Mouse (Mus musculus) right cerebral cortex, postnatal 36 days (tissue): ENCODE results near the gene Aamp.
A peak's percentile ranks its signal among the peaks of the same experiment; 100 is the strongest.

Source experiments
- DNase-seq, 2 experiments: peaks; one replicate each; pipeline ENCODE4 v3.0.0; 2022; ENCODE audit warnings: low spot score in 2 of 2, mixed read lengths in 1 of 2

Aamp gene

DNA sequence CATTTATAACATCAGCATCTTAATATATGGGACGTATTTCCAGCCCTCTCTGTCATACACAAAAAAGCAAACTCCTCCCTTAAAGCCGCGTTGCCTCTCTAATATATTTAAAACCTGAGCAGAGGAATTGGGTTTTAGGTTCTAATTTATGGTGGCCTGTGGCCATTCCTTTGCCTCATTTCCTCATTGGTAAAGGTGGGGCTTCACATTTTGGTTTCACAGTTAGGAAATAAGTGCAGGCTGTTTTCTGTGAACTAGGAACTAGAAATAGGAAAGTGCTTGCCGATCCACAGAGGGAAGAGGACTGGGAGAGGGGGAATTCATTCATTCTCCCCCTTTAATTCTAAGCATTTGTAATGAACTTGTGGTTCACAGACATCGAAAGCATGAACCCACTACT is 46.9 kb downstream of the Aamp start:
- DNase-seq = no peak

DNA sequence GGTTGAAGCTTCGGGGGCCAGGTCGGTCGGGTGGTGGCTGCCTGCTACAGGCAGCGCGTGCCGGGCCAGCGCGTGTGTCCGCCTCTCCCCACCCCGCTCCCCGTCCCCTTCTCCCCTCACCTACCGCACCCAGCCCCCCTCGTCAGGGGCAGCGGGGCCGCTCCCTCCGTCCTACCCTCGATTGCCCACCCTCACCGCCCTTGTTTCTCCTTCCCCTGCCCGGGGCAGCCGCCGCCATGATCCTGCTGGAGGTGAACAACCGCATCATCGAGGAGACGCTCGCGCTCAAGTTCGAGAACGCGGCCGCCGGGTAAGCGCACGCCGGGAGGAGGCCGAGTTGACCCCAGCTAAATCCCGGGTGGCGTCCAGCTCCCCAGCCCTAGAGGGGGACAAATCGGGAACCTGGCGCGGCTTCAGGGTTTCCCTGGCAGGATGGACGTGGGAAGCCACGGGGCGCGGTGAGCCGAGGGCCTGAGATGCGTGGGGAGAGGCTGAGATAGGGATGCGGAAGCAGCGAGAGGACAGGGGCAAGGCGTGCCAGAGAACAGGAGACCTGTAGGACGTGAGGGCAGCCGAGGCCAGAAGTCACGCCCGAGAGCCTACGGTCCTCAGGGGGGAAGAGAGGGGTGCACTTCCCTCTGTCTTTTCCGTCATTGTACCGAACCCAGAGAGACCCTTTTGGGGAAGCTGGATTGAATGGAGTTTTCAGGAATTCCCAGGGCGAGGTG is 47.8 kb downstream of the Aamp start:
- peak in 1 of 2 experiments; percentile 8 for DNase-seq

DNA sequence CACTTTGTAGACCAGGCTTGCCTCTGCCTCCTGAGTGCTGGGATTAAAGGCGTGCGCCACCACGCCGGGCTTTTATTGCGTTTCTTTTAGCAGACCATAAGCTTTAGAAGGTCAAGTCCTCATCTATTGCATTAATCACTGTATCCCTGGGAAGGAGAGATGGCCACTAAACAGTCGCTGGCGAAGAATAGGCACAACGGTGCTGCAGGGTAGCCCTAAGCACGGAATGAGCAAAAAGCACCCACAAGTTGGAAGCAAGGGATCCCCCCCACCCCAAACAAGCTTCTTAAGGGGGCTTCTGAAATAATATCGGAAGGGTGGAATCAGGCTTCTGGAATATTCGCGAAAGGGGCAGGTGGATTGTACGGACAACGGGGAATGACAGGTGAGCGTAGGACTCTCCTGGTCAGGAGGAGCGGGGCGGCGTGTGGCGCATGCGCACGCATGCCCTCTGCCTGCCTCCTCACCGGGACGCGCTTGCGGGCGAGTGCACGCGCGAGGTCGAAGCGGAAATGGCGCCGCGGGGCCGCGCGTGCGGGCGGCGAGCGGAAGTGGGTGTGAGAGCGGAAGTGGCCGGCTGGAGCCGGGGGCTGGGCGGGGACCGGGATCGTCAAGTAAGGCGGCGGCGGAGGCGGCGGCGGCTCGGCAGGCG is 48.5 kb downstream of the Aamp start, which contains the start of gene Arpc2:
Arpc2 (plus strand) TSS at position 147 of the 652 bp plus-strand sequence.
- peak; percentile 93 to 95 for DNase-seq

DNA sequence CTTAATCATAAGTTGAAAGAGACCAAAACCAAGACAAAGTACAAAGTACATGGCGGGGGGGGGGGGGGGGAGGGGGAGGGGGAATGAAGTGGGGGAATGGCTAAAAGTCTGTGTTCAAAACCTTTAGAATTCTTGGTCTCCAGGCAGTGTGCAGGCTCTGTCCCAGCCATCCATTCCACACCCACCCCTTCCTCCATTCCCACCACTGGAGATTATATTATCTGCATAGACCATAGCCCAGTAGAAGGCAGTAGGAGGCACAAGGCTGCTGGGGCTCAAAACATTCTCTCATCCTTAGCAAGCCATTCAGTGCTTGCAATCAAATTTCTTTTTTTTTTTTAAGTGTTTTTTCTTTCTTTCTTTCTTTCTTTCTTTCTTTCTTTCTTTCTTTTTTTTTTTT is 53.5 kb downstream of the Aamp start:
- DNase-seq = no peak

DNA sequence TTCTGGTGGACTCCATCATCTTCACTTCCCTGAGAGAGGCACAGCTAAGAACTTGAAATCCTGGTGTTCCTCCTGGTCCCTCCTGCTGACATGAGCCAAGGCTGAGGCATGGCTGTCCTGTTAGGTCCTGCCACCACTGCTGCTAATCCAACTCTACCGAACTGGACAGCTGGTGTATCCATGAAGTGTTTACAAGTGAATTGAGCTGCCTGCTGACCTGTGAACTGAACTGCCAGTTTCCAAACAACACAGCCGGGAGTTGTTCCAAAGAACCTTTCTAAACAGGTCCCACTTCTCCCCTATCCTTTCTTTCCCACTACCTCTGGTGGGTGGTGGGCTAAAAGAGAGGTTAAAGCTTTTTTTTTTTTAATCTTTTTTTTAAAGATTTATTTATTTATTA is 54.6 kb downstream of the Aamp start:
- DNase-seq = no peak
